Mouse (Mus musculus) urinary bladder, adult 18-20 months (tissue): ENCODE data around the gene Mnt.

Source experiments
- DNase-seq, 2 experiments: peaks; one replicate each; pipeline ENCODE4 v3.0.0; 2022; ENCODE audit warnings: low spot score in 2 of 2, mixed read lengths in 2 of 2

Mnt gene

GRCm38 (mm10) chr11:74845784-74846183 lies 15.1 kb downstream of the Mnt start:
- DNase-seq: no peak

DNA sequence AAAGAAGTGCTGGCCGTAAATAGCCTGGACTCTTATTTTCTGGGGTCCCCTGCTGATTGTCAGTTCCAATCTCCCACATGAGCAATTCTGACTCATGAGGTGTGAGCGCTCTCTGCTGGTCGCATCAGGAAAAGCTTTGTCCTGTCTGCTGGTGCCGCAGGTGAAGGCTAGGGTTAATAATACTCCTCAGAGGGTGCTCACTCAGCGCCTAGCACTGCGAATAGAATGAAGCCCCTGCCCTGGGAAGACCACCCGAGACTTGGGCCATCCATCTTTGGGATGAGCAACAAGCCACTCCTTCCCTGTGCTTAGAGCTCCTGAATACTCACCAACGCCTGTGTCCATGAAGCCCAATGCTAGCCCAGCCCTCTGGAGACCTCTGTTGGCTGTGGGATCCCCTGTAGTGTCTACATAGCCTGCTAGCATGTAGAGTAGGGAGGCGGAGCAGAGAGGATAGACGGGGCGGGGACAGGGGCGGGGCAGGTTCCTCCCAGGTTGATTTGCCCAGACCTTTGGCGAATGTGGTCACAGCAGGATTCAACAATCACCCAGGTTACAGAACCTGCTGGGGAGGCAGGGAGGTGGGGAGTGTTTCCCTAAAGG lies 17.3 kb downstream of the Mnt start:
- peak in 1 of 2 experiments; percentile 53 for DNase-seq

DNA sequence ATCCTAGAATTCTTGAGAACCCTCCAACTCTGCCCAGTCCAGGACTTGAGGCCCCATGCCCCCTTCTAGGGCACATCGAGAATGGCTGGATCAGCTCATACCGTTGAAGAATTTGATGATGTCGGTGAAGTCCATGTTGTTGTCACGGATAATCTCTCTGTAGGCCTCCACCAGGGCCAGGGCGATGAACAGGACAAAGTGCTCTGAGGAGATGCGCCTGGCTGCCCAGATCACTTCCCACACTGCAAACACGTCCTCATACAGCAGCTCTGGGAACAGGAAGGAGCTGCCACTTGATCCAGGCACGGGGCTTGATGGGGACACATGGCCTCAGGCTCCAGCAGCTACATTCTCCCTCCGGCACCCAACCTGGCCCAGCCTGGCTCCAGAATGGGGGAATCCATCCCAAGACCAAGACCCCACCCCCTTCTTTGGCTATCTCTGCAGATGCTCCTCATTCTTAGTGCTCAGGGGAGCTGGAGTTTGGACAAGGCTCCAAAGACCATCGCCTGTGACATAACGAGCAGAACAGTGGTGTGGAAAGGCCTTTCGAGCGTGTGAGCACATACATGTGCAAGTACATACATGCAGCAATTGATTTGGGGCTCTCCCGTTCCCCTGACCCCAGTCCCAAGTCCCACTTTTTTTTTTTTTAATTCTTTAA lies 20.4 kb downstream of the Mnt start:
- no peak for DNase-seq

DNA sequence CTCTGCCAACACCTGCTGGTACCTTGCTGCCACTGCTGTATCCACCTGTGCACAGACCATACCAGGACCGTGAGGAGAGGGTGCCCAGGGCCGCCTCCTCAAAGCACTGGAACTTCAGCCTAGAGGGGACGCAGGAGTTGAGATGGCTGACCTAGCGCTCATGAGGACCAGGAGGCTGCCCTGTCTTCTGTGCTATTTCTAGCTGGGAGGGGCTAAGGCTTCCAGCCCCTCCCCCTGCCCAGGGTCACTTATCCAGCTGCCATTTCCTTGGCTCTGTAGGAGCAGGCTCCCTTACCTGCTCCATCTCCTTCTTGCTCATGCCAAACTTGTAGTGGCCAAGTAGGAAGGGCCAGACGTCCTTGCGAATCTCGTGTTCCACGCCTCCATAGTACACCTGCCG lies 27.0 kb downstream of the Mnt start:
- no peak for DNase-seq

DNA sequence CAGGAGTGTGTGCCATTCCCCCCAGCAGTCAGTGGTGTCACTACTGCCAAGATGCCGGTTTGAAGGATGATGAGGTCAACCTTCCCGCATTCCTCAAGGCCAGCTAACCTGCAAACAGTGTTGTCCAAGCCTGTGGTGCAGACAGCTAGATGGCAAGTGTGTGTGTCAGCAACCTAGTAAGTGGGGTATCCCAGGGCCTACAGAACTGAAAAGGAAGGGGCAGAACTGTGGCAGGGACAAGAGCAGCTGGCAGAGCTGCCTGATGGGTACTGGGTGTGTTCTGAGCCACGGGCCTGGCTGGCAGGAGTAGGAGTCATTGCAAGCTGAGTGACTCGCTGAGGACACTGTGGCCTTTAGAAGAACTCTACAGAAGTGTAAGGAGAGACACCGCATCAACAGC lies 31.4 kb downstream of the Mnt start:
- no peak for DNase-seq

DNA sequence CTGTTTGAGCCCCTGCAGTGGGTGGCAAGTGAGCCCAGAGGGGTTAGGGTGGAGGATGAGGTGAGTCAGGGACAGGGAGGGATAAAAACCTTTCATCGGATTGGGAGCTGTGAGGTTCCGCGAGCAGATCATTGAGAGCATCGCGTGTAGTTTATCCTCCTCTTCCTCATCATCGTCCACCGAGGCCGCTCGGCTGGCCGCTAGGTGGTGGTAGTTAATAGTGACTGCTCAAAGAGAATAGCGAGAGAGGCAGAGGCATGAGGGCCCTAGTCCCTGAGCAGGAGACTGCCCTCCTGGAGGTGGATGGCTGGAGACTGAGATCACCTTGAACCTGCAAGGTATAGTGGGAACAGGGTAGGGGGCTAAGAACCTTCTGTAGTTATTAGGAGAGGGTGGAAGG lies 32.8 kb downstream of the Mnt start:
- no peak for DNase-seq

GRCm38 (mm10) chr11:74864421-74864820 lies 33.7 kb downstream of the Mnt start:
- no peak for DNase-seq

- no peak for DNase-seq
Observed at GRCm38 (mm10) chr11:74865252-74865651, 34.5 kb downstream of the Mnt start.

GRCm38 (mm10) chr11:74866640-74867039 lies 35.9 kb downstream of the Mnt start:
- peak in 1 of 2 experiments; percentile 83 for DNase-seq

GRCm38 (mm10) chr11:74867181-74867580 lies 36.5 kb downstream of the Mnt start:
- no peak for DNase-seq

GRCm38 (mm10) chr11:74868046-74868760 lies 37.5 kb downstream of the Mnt start:
- DNase-seq: no peak

DNA sequence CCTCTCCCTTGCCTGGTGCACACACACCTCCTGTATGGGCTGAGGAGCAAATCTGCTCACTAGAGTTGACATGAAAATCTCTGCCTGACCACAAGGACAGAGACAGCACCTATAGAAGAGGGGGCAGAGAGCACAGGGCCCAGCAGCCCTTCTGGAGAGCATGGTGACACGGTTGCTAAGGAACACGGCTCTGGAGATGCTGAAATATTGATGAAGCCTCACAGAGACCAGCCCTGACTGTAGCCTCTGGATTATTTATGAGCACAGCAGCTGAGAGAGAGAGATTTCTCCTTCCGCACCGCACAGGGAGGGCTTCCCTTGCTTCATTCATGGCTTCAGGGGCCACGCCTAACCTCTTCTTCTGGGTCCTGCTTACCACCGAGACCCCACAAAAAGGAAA lies 38.9 kb downstream of the Mnt start:
- DNase-seq: no peak

- no peak for DNase-seq
Observed at GRCm38 (mm10) chr11:74870544-74870943, 39.8 kb downstream of the Mnt start.

DNA sequence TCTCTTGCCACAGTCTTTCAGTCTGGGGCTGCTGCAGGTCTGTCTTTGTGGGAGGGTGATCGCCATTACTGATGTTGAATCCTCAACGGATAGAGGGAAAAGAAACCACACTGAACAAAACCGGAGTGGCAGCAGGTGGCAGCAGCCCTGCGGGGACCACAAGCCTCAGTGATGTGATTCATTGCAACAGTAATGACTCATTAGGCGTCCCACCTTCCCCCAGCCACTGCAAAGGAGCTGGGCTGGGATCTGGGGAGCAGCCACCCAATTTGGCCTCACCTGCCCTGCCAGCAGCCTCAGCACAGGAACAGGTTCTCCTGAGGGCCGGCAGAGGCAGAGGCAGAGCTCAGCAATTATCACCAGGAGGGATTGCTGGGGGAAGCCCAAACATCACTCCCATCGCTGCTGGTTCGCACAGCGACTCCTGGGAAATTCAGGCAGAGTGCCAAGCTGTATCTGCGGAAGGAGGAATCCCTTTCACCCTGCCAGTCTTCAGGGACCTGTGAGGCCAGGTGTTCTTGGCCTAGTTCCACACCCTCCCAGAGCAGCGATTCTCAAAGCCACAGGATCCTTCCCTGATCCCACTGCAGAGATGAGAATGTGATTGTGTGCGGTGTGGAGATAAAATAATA lies 40.4 kb downstream of the Mnt start:
- peak; percentile 55 to 75 for DNase-seq

DNA sequence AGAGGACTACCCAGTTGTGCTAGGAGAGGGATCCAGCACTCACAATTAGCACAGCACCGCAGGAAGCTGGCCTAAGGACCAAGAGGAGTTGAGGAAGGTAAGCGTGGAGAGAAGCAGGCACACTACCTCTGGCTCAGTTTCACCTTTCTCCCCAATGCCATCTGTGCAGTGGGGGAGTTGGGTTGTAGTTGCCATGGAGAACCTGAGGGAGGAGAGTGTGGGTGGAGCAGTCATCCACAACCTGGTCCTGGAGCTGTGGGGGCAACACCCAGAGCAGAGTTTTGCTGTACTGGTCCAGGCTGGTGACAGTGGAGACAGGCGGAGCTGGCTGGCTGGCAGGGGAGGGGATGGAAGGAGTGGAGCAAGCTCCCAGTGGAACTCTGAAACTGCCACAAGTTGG lies 43.9 kb downstream of the Mnt start:
- DNase-seq: peak in 1 of 2 experiments; percentile 35

DNA sequence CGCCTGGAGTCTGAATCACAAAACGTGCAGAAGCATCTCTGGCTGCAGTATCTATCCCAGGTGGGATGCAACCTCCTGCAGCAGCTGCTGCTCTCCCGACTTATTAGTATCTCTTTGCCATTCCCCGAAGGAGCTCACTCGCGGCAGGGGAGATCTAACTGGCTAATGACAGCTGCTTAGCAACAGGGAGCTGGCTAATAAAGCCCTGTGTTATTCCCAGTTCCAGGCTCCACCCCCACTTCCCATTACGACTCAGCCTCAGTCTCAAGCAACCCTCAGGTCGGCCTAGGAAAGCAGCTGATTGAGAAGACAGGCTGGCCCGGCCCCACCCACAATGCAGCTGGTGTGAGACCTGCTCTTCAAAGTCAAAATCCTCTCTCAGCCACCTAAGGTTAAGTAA lies 46.1 kb downstream of the Mnt start:
- DNase-seq: no peak

DNA sequence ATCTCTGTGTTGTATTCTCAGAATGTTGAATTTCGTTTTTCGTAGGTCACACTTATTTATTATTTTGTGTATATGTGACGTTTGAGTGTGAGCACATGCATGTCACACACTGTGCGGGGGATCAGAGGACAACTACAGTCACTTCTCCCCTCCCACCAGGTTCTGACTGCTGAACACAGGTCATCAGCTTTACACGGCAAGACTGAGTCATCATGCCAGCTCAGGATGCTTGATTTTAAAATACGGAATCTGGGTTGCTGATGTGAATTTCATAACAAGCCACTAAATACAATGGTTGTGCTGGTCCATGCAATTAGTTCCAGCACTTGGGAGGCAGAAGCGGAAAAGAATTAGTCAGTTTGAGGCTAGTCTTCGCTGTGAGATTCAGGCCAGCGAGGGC lies 50.3 kb downstream of the Mnt start:
- no peak for DNase-seq

DNA sequence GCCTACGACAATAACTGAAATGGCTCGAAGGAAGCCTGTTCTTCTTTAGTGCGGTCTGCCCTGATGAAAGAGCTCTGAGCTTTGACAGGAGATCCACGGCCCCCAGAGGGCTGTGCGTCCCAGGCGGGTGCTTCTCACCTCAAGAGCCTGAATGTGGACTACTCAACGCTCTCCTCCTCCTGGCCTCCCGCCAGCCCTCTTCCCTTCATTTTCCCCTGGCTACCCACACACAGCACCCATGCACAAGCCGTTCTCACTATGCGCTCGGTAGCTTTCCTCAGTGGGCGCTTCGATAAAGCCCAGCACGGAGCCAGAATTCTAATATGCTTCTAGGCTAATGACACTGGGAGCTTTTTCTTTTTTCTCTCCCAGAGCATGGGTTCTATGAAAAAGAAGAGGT lies 51.3 kb downstream of the Mnt start:
- DNase-seq: no peak

DNA sequence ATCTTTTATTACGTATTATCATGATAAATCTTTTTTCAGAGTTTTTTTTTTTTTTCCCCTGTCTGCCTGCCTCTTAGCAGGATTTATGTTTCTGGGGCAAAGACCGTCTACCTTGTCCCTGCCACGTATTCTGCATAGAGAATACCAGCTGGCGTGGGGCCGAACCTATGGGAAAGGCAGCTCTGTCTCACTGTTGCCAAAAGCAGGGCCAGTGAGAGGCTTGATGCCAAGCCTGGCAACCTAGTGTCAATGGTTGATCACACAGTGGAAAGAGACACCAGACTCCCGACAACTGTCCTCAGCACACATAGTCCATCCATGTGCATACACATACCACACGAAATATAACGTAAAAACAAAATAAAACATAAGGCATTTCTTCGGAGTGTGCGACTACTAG lies 52.4 kb downstream of the Mnt start:
- DNase-seq: no peak

- DNase-seq: no peak
Observed at GRCm38 (mm10) chr11:74894619-74895018, 63.9 kb downstream of the Mnt start.
